Mouse (Mus musculus) CD8-positive naive resting alpha-beta T cell, adult 2 months (primary cell): Measurements from ENCODE around the gene Lbp.

Experiments
- DNase-seq, 2 experiments: peaks; one replicate each; pipeline ENCODE4 v3.0.0; 2022; ENCODE audit warnings: low read depth in 2 of 2, low spot score in 2 of 2

Gene Lbp

DNA sequence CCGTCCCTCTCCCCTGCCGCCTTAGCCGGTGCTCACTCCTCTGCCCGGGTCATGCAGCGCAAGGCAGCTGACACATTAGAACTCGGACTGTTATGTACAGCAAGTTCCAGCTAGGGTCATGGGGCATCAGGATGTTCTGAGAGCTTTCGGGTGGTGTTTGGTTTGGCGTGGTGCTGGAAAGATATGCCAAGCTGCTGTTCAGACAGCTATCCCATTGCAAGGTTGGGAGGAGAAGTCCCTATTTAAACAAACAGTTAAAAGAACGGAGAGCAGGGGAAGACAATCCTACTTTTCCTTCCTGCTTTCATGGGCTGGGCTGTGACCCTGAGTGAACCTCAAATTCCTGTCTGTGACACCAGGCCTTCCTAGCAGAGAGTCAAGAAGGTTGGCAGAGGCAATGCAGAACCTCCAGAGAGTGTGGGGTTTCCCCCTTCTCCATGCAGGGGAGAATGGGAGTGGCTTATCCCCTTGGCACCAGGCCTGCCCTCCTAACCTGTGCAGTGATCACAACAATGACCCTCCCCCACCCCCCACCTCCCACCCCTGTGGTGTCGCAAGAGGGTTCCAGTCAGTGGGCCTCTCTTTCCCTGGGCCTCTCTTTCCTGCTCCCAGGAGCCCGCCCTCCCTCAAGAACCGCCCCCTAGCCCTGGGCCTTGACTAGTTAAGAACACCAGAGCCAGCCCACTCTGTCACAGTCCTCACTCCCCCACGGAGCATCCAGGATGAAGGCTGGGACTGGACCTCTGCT, at the start of gene Lbp:
Lbp (plus strand) TSS at position 546 of the 748 bp plus-strand sequence.
- DNase-seq, result no peak

DNA sequence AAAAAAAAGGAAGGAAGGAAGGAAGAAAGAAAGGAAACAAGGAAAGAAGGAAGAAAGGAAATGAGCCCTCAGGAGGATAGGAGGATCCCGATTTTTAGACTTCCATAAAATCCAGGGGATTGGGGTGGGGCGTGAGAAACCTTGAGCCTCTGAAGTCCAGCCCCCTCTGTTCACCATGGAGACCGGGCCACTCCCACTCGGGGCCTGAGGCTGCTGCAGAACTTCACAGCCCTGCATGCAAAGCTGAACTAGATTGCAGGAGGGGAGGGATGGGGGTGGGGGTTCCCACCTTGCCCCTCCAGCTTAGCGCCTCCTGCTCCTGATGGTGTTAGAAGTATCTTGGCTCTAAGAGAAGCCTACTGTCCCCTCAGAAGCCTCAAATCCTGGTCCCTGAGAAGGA, 49.4 kb upstream of the Lbp start:
- DNase-seq, result no peak

DNA sequence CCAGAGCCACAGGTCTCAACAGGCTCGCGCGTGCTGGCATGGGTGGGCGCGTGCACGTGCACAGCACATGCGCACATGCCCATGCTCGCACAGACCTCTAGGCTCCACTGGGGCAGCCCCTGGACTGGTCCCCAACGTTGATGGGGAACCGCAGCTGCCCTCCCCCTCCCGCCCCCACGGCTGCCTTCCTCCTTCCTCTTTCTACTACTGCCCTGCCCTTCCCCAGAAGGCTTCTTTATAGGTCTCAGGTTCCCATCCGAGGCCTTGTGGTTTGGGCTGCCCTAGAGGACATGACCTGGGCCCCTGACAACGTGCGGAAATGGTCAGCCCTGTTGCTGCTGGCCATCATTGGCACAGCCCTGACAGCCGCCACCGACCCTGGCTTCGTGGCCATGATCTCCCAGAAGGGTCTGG, 48.3 kb upstream of the Lbp start, which contains the start of gene Bpi:
Bpi (plus strand) TSS at position 90 of the 414 bp plus-strand sequence.
- no peak for DNase-seq

DNA sequence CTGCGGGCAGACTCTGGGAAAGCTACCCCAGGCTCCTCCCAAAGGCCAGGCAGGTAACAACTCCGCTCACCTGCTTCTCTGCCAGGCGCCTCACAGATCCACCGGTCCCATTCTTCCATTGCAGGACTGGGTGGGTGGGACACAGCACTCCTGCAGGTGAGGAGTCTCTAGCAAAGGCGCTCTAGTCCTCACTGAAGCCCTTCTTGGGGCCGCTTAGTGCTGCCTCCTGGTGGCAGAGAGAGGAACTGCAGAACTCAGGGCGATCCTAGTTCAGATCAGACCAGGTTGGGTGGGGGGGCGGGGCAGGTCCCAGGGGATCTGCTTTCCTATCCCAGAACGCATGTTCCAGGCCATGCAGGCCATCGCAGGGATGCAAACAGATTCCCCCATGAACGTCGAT, 47.5 kb upstream of the Lbp start:
- DNase-seq, result peak; percentile 25 to 29

DNA sequence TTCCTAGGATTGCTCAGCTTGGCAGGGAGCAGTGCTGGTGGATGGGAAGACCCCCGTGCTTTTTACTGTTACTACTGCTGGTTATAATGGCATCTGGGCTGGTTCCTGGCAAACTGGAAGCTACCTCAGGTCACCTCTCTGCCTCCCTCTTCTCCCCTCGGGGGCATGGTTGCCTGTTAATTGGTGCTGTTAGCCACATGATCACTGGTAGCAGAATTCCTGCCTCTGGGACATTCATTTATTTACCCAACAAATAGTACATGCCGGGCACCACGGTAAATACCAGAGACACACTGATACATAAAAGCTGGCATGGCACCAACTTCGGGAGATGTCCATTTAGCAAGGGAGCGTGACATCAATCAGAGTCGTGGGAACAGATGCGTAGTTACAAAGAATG, 46.8 kb upstream of the Lbp start:
- DNase-seq, result no peak

DNA sequence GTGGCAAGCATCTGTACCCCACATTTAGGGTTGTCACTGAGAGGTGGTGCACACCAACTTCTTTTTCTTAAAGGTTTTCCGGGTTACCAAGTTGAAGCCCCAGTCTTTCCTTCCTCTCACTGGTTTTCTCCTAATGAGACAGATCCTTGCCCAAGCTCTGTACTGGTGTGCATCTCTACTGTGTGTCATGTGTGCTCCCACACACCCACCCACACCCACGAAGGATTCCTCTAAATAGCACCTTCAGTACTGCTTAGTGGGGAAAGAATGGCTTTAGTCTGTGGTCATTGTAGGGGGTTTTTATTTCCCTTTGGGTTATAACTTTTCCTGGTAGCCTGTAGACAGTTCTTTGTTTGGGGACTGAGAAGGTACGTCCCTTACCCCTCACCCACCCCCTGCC, 41.4 kb upstream of the Lbp start:
- no peak for DNase-seq

DNA sequence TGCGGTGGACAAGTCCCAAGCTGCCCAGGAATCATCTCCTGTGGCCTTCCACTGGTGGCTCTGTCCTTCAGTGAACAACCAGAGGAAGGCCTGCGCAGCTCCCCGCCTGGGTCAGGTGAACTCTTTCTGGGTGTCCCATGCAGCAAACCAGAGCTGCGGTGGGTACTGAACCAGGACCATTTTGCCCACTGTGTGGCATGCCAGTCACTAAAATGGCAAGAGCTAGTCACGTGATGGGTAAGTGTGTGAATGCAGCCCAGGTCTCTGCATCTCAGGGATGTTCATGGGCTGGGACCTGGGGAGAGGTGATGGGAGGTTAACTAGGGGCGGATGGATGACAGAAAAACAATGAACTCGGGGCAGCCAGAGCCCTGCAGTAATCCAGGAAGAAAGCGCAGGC, 36.3 kb upstream of the Lbp start:
- no peak for DNase-seq

DNA sequence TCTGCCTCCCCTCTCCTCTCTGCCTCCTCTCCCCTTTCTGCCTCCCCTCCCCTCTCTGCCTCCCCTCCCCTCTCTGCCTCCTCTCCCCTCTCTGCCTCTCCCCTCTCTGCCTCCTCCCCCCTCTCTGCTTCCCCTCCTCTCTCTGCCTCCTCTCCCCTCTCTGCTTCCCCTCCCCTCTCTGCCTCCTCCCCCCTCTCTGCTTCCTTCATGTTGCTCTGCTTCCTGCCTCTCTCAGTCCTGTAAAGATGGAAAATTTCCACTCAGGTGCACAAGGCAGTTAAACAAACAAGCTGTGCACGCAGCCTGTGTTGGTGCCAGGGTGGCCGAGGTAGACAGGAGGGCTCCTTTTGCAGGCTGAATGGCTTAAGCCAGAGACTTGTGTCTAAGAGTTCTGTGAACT, 32.6 kb upstream of the Lbp start:
- DNase-seq, result no peak

DNA sequence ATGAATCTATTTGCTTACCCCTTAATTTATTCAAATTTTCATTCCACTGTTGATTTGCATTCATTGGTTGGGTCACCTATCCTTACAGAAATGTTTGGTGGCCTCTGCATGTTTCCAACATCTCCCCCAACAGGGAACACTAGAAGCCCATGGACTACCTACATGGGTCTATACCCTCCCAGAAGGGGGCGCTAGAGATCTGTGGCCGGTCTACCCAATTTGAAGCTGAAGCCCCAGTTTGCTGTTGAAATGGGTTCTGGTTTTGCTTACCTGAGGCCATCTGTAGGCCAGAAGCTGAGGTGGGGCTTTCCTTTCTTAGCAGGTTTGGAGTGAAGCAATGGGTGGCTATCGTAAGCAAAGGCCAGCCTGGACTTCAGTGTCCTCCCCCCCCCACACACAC, 30.9 kb upstream of the Lbp start:
- DNase-seq, result peak in 1 of 2 experiments; percentile 20

DNA sequence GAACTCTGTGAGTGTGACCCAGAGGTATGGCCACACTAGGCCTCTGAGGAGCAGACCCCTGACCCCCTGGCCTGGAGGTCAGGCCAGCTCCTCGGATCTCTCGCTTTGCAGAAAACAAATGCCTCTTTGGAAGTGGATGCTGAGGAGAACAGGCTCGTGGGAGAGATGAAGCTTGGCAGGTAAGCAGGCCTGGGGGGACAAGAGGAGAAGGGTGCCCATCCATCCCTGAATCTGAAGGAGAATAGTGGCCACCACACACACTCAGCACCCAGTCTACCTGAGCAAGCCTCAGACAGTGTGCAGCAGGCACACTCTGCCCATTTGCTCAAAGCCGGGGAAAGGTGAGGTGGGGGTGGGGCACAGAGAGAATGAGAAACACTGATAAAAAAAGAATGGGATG, 30.5 kb upstream of the Lbp start:
- no peak for DNase-seq

DNA sequence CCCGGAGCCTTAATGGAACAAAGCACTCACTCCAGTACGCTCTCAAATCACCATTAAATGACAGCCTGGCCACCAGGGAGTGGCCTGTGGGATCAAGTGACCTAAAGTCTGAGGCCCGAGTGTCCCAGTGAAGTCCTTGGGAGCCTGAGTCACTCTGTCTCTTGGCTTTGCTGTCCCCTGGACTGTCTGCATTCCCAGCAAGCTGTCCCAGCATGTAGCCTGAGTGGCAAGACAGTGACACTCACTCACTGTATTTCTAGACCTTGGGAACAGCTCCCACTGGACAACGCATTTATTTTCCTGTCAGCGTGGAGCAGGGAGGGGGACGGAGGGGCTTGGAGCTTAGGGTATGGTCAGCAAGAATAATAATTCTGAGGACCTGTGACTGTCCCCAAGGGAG, 29.8 kb upstream of the Lbp start:
- no peak for DNase-seq

DNA sequence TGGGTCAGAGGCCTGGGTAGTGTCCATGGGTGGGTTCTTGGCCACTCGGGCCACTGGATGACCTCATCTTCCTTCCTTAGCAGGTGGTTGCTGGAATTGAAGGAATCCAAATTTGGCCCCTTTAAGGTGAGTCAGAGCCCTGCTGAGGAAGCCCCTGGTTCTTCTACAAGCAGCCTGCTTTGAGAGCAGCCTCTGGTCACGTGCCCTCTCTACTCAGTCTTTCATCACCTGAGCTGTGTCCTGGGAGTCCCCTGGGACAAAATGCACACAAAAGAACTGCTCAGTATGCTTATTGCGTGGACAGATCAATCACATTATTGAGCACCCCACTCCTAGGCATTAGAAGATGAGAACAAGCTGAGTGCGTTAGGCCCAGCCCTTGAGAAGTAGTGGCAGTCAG, 29.4 kb upstream of the Lbp start:
- DNase-seq, result no peak

DNA sequence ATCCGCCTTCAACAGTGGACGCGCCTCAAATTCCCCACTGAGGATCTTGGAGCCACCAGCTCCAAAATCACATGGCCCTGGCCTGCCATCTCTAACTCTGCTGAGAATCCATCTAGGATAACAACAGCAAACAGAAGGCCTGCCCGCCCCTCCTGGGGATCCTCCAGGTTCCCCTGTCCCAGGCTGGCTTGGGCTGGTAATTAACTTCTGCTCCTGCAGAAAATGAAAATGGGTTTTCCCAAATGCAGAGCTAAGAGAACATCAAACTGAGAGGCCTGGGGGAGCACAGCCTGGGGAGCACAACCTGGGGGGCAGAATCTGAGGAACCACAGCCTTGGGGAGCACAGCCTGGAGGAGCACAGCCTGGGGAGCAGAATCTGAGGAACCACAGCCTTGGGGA, 26.6 kb upstream of the Lbp start:
- DNase-seq, result no peak

DNA sequence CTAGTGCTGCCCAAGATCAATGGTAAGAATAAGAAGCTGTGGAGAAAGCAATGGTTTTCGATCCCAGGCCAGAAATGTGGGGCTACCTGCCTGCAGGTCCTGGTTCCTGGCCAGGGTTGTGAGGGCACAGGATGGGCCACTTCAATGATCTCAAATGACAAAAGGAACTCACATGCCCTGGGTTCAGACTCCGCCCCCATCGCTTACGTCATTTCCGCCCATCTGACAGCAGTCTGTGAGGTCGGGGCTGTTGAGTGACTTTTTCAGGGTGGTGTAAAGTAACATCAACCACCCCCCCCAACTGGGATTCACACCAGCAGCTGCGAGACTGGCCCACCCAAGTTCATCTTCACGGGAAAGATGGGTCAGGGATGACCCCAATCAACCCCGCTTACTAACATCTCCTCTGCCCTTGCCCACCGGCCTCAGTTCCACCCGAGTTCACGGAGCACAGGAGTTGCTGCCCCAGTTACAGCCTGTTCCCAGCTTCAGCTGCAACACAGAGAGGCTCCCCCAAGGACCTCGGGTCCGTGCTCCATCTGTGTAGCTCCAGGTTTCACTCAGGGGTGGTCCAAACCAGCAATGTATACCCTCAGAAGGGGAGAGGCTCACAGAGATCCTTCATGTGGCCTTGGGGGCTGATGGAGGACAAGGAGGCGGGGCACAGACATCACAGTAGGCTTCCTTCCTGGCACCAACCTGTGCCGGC, 24.6 kb upstream of the Lbp start:
- no peak for DNase-seq

DNA sequence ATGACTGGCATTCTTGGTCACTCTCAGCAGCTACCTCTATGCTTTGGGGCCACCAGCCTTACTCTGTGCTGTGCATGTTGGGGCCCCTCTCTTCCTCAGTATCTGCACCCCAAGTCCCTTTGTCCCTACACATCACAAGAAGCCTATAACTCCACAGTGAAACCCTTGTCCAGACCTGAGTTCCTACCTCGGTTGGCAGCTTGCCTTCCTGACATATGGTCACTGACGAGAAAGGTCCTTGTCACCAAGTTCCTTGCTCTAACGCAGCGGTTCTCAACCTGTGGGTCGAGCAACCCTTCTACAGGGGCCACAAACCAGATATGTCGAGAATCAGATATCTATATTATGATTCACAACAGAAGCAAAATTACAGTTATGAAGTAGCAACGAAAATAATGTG, 23.2 kb upstream of the Lbp start:
- DNase-seq, result no peak

DNA sequence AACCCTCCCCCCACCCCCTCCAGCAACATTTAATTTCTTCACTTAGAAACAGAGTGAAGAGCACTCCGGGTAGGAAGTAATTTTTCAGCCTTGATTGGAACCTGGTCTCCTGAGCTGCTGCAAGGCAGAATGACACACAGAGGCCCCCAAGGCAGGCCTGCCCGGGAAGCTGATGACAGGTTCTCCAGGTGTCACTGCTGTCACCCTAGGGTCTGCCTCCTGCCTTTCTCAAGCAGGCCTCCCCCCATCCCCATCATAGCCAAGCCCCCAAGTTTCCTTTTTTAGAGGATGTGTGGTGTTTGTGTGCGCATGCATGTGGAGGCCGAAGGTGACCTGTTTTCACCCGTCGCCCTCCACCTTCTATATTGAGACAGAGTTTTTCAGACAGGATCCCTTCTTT, 22.5 kb upstream of the Lbp start:
- no peak for DNase-seq

DNA sequence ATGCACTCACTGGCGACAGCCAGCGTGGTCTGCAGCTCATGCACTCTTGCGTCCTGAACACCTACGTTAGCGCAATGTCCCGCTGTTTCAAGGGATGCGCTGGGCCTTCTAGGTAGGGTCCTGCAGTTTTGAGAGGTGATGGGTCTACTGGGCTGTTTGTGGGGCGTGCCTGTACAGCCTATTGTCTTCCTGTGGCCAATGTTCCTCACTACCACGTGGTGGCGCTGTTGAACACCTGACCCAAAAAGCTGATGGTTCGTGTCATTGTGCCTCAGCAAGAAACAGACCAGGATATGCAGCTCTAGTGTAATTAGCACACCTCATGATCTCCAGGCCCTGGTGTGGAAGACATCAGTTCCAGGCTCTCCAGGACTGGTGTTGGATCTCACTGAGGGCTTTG, 21.7 kb upstream of the Lbp start:
- DNase-seq, result peak; percentile 40 to 57

DNA sequence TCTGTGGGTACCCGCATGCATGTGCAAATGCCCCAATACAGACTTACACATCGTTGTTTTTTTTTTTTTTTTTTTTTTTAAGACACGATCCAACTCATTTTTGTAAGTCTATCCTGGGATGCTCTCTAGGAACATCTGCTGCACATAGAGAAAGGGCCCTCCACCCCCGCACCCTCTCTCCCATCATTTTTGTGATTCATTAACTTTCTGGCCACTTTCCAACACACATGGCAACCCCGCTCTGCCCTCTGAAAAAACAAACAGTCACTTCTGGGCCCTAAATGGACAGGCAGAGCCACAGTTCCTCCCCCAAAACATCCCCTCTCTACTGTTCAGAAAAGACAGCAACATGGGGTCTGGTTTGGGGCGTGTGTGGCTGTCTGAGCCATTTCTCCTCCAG, 20.6 kb upstream of the Lbp start:
- DNase-seq, result no peak

DNA sequence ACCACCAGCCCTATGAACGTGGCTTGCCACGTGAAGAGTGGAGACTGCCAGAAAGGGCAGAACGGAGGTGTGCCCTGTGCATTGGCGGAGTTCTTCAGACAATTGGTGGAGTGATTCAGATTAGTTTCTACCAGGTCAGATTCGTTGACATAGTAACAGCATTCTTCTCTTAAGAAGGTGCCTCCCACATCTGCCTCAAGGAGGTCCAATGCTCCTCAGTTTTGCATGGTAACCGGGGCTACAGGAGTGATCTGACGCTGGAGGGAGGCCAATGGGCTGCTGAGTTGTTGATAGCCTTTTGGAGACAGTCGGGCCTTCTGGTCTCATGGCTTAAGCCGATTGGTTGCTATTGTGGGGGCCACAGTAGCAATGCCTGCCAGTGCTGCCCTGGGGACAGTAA, 10.6 kb upstream of the Lbp start:
- no peak for DNase-seq

DNA sequence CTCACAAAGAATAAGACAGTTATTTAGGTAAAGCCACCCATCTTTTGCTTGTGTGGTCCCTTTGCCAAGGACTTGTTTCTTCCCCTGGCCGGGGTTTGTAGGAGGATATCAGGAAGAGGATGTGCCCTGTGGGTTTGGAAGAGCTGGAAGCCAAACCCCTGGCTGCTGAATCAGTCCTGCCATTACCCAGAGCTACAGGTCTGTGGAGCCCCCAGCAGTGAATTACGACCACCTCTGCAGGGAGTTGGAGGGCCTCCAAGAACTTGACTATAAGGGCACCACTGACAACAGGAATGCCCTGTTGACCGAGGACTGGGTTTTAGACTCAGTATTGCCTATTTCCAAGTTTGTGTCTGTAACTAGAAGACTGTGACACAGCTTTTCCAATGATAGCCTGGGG, 7.1 kb upstream of the Lbp start:
- no peak for DNase-seq

DNA sequence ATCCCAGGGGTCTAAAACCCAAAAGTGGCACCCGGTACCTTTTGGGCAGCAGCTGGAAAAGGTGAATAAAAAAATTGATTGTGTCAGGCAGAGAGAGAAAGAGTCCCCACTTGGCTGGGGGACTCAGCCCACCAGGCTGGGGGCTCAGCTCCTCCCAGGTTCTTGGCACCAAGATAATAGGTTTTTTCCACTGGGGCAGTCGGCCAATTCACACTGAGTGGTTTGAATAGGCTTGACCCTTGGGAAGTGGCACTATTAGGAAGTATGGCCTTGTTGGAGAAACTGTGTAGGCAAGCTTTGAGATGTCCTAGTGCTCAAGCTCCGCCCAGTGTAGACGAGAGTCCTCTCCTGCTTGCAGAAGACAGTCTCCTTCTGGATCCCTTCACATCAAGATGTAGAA, 6.6 kb upstream of the Lbp start:
- DNase-seq, result no peak

DNA sequence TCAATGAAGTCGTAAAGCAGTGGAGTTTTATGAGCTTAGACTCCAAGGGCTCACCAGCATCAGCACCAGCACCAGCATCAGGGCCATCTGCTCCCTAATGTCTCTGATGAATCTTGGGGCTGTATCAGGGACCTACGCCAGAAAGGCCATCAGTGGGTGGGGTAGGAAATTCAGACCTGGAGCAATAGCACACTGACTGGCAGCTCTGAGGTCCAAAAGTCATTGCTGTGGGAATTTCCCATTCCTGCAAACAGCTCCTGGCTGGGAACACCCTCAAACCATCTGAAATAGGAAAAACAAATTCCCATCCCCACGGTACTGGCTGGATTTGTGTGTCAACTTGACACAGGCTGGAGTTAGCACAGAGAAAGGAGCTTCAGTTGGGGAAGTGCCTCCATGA, 3.5 kb upstream of the Lbp start:
- no peak for DNase-seq

DNA sequence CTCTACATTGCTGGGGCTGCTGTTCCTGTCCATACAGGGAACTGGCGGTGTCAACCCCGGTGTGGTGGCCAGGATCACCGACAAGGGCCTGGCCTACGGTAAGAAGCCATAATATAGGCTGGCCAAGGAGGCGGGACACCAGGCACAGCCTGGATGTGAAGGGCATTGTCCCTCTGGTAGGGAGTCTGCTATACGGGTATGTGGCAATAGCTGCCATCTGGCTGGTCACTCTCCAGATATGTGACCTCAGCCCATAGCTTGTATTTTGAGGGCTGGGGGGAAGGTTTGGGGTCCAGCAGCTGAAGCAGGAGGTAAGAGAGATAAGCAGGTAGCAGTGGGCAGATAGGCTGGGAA, 380 bp downstream of the Lbp start:
- no peak for DNase-seq
